Mouse (Mus musculus) heart, postnatal 14 days (tissue): Measurements from ENCODE around the gene Samhd1. TPM values are rescaled to one million over a fixed set of nuclear protein-coding genes. Genes with fewer than 3 reads are reported as not detected.
"Not testable (repeated sequence)": the region's sequence is repeated elsewhere in the genome, so short reads cannot be mapped to it uniquely, and the experiment has no call there.

Experiments used
- DNase-seq, 2 experiments: peaks; one replicate each; pipeline ENCODE4 v3.0.0; 2021 to 2022
- intact Hi-C: fragments of 180-260 bp; cut with DNase I; formaldehyde crosslinking; loops from one replicate; pipeline ENCODE4 v1.15.1; 2025
- long read RNA-seq, 2 experiments: library from polyadenylated mRNA; stranded (forward); transcript quantifications; one replicate each; pipeline ENCODE4 v2.0.0; 2021
- total RNA-seq, 2 experiments: library from RNA; stranded (reverse); gene quantifications; 2 replicates each; pipeline ENCODE4 v1.2.3; 2021

Samhd1 gene
- total RNA-seq: 10 to 100 TPM; 21.9 to 22.4 TPM
- long read RNA-seq, experiment 1, transcript Samhd1-201 (16 exons, 3,926 nt): major isoform, 10 of 19 reads
- long read RNA-seq, experiment 1, transcript Samhd1-206 (17 exons, 2,036 nt): minor isoform, 5 of 19 reads
- long read RNA-seq, experiment 1, partial matches to known transcripts: 0 of 19 reads
- long read RNA-seq, experiment 1, other reads (novel, unspliced or antisense): 3 of 19 reads
- long read RNA-seq, experiment 2, transcript Samhd1-201 (16 exons, 3,926 nt): major isoform, 10 of 21 reads
- long read RNA-seq, experiment 2, transcript Samhd1-206 (17 exons, 2,036 nt): minor isoform, 8 of 21 reads
- long read RNA-seq, experiment 2, partial matches to known transcripts: 0 of 21 reads
- long read RNA-seq, experiment 2, other reads (novel, unspliced or antisense): 2 of 21 reads

DNA sequence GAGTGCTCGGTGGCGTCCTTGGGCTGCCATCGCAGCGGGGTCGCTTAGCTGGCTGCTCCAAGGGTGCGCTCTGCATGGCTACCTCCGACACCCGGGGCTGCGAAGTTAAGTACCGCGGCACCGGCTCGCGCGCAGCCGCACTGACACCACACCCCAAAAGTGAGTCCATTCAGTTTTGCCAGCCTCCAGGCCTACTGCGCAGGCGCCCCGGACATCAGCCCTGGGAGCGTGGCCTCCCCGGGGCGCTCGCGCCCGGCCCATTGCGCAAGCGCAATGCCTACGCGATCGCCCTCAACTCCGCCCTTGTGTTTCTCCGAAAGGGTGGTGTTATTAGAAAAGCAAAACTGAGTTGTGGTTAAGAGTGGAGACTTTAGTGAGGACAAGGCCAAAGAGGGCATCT is at the start of gene Samhd1:
Gene Samhd1 (minus strand): TSS at position 252 of the 400 bp plus-strand sequence.
- intact Hi-C loops: no loop called here
- DNase-seq: peak; percentile 97 to 99

DNA sequence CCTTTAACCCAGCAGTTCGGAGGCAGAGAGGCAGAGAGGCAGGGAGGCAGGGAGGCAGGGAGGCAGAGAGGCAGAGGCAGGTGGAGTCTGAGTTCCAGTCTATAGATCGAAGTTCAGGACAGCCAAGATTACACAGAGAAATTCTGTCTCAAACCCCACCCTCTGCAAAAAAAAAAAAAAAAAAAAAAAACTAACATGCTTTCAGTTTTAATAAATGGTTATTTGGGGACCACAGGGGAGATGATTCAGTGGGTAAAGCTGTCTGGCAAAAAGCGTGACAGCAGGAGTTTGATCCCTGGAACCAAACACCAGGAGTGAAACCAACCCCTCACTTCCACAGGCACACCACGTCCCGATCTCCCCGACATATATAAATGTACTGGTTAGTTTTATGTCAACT is 43.1 kb upstream of the Samhd1 start:
- no peak for DNase-seq
- intact Hi-C loops: no loop called here

DNA sequence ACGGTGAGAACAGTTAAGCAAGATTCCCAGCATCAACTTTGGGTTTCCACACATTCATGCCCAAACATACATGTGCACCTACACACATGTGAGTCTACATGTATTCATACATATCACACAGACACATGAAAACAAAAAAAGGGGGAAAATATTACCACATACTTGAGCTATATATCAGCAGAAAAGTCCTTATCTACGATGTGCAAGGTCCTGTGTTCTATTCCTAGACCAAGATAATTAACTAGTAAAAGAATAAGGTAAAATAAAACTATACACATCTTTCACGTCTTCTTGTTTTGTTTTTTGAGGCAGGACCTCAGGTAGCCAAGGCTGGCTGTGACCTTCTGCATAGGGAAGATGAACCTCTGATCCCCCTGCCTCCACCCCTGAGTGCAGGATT is 41.2 kb upstream of the Samhd1 start:
- DNase-seq: no peak
- intact Hi-C loops: no loop called here

DNA sequence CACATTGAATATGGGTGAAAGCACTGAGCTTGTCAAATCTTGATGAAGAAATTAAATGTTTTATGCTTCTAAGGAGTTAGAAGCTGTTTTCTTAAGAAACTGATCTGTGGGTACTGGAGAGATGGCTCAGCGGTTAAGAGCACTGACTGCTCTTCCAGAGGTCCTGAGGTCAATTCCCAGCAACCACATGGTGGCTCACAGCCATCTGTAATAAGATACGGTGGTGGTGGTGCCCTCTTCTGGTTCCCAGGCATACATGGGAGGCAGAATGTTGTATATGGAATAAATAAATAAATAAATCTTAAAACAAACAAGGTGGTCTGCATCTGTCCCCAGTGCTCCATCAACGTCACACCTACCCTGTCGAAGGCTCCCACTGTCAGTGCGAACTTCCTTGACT is 39.4 kb upstream of the Samhd1 start:
- intact Hi-C loops: no loop called here
- no peak for DNase-seq

DNA sequence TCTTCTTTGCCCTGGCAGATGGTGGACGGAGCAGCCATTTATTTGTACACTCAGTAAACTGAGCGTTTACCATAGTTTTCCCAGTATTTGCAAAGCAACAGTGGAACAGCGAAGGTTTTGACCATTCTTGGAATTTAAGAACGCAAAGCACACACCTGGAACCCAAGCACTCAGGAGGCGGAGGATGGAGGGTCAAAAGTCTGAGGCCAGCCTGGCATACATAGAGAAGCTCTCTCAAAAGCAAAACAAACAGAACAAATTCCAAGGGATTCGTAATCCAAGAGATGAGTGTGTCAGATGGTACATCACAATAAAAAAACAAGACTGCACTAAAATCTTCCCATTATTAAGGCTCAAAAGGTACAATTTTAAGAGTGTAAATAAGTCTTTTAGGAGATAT is 38.5 kb upstream of the Samhd1 start:
- no peak for DNase-seq
- intact Hi-C loops: no loop called here

DNA sequence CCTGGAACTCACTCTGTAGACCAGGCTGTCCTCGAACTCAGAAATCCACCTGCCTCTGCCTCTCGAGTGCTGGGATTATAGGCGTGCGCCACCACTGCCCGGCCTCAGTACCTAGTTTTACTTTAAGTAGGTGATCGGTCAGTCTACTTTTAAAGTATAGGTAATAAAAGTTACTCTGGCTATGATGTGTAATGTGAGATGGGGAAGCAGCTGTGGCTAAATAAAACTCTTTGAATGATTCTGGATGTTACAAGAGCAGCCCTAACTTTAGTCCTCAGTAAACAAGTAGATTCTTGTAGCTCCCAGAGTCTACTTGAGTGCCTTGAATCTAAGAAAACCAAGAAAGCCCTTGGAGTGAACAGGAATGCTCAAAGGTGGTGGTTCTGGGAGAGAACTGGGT is 37.9 kb upstream of the Samhd1 start:
- no peak for DNase-seq
- intact Hi-C loops: no loop called here

DNA sequence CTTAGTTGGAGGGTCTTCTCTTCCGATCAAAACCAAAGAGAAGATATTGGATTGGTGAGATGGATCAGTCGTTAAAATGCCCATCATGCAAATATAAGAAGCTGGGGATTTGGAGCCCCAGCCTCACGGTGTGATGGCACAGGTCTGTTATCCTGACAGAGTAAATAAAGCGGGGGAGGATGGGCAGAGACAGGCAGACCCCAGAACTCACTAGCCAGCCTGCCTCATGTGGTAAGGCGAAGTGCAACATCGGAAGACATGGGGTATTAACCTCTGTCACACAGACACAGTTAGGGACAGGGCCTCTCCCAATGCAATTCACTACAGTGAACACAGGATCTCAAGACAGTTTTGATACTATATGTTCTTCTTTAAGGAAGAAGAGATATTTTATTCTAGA is 35.6 kb upstream of the Samhd1 start:
- intact Hi-C loops: no loop called here

DNA sequence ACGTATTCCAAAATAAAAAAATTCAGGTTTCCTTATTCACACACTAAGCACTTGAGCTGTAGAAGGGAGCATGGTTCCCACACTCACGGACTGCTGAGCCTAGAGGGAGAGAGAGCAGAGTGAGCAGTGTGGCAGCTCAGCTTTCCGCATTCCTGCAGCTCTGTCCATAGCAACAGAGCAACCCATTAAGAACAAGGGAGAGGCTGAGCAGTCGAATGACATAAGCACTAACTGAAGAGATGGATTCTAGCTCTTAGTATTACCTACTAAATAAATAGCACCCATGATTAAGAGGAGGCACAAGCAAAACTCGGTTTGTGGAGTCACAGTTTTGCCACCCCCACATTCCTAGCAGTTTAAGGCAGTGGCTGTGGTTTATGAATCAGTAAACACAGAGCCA is 35.1 kb upstream of the Samhd1 start:
- DNase-seq: no peak
- intact Hi-C loops: no loop called here

More for the DNA sequence above, 35.6 kb upstream of the Samhd1 start:
- DNase-seq: no peak

DNA sequence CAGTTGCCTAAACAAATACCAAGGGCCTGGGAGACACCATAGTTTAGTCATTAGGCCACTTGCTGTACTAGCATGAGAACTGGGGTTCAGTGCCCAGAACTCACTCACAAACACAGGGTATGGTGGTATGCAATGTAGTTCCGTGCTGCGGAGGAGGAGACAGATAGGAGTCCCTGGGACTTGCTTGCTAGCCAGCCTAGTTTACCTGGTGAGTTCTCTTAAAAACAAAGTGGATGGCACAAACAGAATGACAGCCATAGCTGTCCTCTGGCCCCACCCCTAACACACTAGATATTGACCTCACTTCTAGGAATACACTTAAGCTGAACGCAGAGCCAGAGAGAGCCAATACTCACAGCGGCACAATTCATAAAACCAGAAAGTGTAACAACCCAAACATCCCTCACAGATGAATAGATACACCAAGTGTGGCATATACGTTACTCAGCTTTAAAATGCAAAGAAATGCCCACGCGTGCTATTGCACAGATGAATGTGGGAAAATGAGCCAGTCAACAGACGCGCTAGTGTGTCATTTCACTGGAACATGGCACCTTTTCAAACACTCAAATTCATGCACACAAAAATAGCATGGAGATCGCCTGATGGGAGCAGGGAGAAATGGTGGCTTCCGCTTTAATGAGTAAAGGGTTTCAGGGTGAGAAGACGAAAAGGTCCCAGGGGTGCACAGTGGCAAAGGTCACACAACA is 31.5 kb upstream of the Samhd1 start:
- intact Hi-C loops: no loop called here

DNA sequence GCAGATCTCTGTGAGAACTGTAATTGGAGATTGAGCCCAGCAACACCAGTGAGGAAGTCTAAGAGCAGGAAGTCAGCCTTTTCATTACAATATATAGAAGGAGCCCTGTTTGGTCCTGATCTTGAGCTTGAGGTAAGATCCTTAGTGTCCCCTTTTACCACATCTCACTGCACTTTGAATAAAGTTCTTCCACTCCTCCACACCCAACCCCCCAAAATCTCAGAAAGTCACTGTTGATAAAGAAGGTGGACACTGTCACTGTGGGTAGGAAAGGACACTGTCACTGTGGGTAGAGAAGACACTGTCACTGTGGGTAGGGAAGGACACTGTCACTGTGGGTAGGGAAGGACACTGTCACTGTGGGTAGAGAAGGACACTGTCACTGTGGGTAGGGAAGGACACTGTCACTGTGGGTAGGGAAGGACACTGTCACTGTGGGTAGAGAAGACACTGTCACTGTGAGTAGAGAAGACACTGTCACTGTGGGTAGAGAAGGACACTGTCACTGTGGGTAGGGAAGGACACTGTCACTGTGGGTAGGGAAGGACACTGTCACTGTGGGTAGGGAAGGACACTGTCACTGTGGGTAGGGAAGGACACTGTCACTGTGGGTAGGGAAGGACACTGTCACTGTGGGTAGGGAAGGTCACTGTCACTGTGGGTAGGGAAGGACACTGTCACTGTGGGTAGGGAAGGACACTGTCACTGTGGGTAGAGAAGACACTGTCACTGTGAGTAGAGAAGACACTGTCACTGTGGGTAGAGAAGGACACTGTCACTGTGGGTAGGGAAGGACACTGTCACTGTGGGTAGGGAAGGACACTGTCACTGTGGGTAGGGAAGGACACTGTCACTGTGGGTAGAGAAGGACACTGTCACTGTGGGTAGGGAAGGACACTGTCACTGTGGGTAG is 30.5 kb upstream of the Samhd1 start:
- DNase-seq, intact Hi-C loops: not testable (repeated sequence)

More for the DNA sequence above, 31.5 kb upstream of the Samhd1 start:
- DNase-seq: no peak

DNA sequence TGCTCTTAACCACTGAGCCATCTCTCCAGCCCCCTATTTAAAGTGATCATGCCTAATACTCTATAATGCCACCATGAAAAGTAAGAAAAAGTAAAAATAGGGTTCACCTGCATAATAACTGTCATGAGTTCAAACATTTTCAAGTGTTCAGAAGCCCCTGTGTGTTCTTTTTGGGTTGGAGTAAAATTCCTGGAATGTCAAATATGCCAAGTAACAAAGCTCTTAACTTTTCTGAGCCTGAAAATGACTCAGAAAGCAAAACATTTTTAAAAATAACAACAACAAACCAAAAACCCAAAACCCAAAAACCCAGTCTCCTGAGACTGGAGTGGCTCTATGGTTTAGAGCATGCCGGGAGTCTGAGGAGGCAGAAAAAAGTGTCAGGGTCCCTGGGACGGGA is 29.0 kb upstream of the Samhd1 start:
- intact Hi-C loops: no loop called here

DNA sequence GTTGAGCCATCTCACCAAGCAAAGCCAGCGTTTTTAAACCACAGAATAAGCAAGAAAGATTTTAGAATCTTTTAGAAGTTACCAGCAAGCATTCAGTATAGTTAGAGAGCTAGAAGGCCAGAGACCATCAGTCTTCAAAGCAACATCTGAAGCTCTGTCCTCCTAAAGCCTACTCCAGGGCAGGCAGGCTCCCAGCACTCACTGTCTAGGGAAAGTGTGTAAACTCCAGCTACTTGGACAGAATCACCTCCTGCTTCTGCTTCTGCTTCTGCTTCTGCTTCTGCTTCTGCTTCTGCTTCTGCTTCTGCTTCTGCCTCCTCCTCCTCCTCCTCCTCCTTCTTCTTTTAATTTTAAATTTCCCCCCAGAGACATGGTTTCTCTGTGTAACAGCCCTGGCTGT is 21.0 kb upstream of the Samhd1 start:
- intact Hi-C loops: no loop called here
- DNase-seq: no peak

More for the DNA sequence above, 29.0 kb upstream of the Samhd1 start:
- DNase-seq: no peak

DNA sequence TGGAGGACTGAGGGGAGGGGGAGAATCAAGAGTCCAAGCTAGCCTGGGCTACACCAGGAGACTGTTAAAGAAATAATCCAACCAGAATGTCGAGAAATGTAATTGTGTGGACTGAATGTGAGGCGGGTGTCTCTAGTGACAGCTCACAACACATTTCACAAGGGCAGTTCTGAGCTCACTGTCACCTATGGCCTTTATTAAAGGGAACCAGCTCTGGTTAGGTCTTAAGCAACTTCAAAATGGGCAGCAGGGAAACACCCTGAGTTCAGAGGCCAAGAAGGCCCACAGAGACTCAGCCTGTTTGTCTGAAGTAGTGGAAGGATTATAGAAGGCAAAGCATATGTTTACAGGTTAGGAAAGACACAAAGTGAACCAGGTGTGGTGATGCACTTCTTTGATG is 18.2 kb upstream of the Samhd1 start:
- intact Hi-C loops: no loop called here
- DNase-seq: no peak

DNA sequence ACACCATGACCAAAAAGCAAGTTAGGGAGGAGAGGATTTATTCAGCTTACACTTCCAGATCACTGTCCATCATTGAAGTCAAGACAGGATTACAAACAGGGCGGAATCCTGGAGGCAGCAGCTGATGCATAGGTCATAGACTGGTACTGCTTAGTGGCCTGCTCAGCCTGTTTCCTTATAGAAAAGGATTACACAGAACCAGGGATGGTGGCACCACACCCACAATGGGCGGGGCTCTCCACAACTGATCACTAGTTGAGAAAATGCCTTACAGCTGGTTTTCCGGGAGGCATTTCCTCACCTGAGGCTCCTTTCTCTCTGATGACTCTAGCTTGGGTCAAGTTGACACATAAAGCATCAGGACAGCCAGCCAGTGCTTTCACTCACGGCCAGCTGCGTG is 13.4 kb upstream of the Samhd1 start:
- intact Hi-C loops: no loop called here
- DNase-seq: no peak

DNA sequence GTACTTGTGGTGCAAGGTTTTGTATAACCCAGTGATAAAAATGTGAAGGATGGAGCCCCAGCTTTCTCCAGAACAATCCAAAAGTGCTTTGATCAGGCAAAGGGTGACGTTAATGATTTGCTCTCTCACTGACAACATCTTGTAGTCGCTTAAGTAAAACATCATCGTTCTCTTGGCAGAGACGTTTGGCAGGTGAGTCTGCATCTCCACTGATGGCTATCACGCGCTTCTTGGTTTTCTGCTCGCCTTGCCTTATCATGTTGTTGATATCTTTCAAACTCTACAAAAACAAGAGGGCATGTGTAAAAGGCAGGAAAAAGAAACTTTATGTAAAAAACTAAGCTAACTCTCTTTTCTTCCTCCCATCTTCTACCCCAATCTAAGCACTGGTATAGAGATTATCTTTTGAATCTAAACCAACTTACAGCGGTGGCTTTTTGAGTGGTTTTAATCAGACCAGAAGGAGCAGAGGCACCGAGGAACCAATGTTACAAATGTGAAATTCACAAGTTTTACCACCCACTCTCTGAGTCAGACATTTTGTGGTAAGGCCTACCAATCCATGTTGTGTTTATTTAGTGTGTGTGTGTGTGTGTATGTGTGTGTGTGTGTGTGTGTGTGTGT is 12.4 kb upstream of the Samhd1 start:
- no peak for DNase-seq

DNA sequence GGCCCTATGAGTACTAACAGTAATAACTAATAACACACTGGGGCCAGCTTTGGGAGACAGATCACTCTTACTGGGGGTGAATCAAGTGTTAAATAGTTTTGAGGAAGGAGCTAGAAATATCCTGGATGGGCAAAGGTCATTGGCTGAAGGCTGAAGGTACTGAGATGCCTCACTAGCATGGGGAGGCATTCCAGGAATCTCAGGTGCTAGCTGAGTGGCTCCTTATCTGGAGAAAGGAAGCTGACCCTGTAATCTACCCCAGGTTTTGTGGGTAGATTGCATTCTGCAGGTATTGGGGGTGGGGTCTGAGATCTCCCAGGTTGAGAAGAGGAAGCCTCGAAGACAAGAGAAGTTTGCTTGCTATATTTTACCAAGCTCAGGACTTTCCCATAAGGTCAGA is 10.1 kb upstream of the Samhd1 start:
- DNase-seq: no peak

More for the DNA sequence above, 12.4 kb upstream of the Samhd1 start:
- intact Hi-C loops: no loop called here

DNA sequence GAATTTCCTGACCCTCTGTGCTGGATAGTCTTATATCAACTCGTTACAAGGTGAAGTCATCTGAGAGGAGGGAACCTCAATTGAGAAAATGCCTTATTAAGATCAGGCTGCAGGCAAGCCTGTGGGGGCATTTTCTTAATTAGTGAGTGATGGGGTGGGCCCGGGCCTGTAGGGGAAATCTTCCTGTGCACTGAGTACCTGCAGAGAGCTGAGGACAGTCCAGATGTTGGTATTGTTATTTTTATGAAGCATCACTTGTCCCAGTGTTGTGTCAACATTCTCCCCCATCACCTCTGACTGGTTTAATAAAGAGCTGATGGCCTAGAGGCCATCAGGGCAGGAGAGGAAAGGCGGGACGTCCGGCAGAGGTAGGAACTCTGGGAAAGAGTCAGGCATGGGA is 9.1 kb upstream of the Samhd1 start:
- intact Hi-C loops: no loop called here
- no peak for DNase-seq

More for the DNA sequence above, 10.1 kb upstream of the Samhd1 start:
- intact Hi-C loops: no loop called here

DNA sequence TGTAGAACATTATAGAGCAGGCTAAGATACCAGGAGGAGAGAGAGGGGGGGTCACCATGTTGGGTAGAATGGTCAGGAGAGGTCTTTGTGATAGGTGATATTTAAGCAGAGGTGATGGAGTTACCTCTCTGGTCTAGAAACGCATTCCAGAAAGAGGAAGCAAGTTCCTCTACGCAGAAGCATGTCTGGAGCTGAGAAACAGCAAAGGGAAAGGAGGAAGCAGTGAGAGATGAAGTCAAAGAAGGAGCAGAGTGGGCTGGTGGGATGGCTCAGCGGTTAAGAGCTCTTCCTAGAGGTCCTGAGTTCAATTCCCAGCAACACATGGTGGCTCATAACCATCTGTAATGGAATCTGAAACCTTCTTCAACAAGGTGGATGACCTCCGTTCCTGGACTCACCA is 6.9 kb upstream of the Samhd1 start:
- intact Hi-C loops: no loop called here
- DNase-seq: no peak

DNA sequence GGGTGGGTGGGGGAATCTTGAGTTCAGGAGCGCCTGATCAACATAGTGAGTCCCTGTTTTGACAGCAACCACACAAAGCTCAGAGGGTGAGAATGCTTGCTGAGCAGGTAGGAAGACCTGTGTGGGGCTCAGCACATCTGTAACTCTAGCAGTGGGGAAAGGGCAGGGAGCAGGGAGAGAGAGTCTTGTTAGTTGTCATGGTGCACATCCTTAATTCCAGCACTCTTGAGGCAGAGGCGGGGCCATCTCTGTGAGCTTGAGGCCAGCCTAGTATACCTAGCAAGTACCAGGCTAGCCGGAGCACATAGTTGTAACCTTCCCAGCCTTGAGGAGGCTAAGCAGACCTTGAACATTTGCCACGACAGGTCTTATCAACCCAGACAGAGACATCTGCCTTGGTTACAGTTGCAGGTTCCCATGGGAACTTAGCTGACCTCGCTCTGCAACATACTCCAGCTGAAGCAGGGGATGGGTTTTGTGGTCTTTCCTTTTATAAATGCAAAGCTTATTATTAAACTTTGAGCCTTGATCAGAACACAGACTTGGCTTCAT is 4.3 kb upstream of the Samhd1 start:
- no peak for DNase-seq
- intact Hi-C loops: no loop called here

DNA sequence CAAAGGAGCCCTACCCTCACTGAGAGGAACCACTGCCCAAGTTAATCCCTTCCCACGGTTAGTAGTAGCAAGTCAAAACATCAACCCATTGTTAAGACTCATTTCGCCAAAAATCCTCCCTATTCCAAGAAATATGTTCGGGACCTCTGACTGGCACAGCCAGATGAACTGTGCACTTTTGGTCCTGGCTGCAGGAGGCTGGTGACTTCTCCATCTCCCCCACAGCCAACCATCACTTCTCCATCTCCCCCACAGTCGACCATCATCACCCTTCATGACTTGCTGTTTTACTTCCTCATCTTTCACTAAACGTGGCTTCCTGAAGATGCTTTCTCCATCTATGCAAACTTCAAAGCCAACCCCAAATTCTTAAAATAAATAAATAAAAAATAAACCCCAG is 3.7 kb upstream of the Samhd1 start:
- intact Hi-C loops: no loop called here

More for the DNA sequence above, 3.7 kb upstream of the Samhd1 start:
- DNase-seq: no peak
